Mouse (Mus musculus) CH12.LX (cell line): Measurements from ENCODE around the gene Emc7. TPM values are rescaled to one million over a fixed set of nuclear protein-coding genes. Genes with fewer than 3 reads are reported as not detected.

Source experiments
- DNase-seq: peaks from one replicate; pipeline ENCODE4 v3.0.0-alpha.2; 2013; ENCODE audit errors: extremely low read depth
- H3K27ac ChIP-seq: 2 replicates; pipeline ENCODE4 v1.5.1; 2012; ENCODE audit warnings: low read depth, mild to moderate bottlenecking, control low read depth, moderate library complexity; ENCODE audit not compliant: insufficient read depth
- H3K27me3 ChIP-seq: replicated peaks from 2 replicates; pipeline ENCODE3; 2012; ENCODE audit warnings: inconsistent platforms
- H3K36me3 ChIP-seq, 2 experiments: replicated peaks in 1 of 2; 2 replicates each; pipeline versions ENCODE3 to v1.6.1; 2012; ENCODE audit warnings: inconsistent platforms in 1 of 2, low read length in 1 of 2, mild to moderate bottlenecking in 1 of 2, mixed read lengths in 1 of 2, moderate library complexity in 1 of 2; ENCODE audit not compliant: control insufficient read depth in 1 of 2, insufficient read depth in 1 of 2
- H3K4me1 ChIP-seq, 2 experiments: 2 replicates each; pipeline ENCODE4 v1.6.1; 2012; ENCODE audit warnings: inconsistent platforms in 1 of 2, moderate library complexity in 1 of 2; ENCODE audit not compliant: insufficient read depth in 2 of 2, control insufficient read depth in 1 of 2
- H3K4me2 ChIP-seq: 2 replicates; pipeline ENCODE4 v1.6.1; 2012; ENCODE audit warnings: low read depth, mild to moderate bottlenecking, control low read depth; ENCODE audit not compliant: poor library complexity, insufficient read depth, severe bottlenecking
- H3K4me3 ChIP-seq, 3 experiments: fragments of 150-350 bp in 1 of 3; sonication (generic) in 1 of 3; replicated peaks in 1 of 3; 2 replicates each; pipeline versions ENCODE3 to v1.5.1; 2011 to 2012; ENCODE audit warnings: low read depth in 2 of 3, low read length in 2 of 3, mild to moderate bottlenecking in 2 of 3, moderate library complexity in 2 of 3, control low read depth in 1 of 3, improper control_type of control experiment in 1 of 3, inconsistent platforms in 1 of 3, mixed read lengths in 1 of 3; ENCODE audit not compliant: poor library complexity in 1 of 3
- H3K79me2 ChIP-seq: replicated peaks from 2 replicates; pipeline ENCODE4 v1.6.1; 2012; ENCODE audit warnings: mild to moderate bottlenecking, moderate library complexity; ENCODE audit not compliant: control insufficient read depth, poor library complexity, insufficient read depth, severe bottlenecking; ENCODE audit errors: extremely low read depth
- H3K9ac ChIP-seq: 2 replicates; pipeline ENCODE4 v1.6.1; 2012; ENCODE audit warnings: low read depth, mild to moderate bottlenecking, control low read depth, moderate library complexity; ENCODE audit not compliant: insufficient read depth
- H3K9me3 ChIP-seq: replicated peaks from 2 replicates; pipeline ENCODE3; 2012; ENCODE audit warnings: low read length, inconsistent platforms, mixed read lengths
- BHLHE40 ChIP-seq: IDR thresholded peaks from 2 replicates; pipeline ENCODE4 v1.6.1; 2011; ENCODE audit warnings: mild to moderate bottlenecking, low read depth, low read length, improper control_type of control experiment
- CHD1 ChIP-seq: IDR thresholded peaks from 2 replicates; pipeline ENCODE4 v1.6.1; 2012; ENCODE audit warnings: low read depth, low read length, improper control_type of control experiment, inconsistent platforms
- CTCF ChIP-seq, 2 experiments: IDR thresholded peaks in 1 of 2; conservative IDR thresholded peaks in 1 of 2; 2 replicates each; pipeline ENCODE4 v1.5.1; 2011 to 2012; ENCODE audit warnings: low read depth in 2 of 2, low read length in 2 of 2, improper control_type of control experiment in 1 of 2, inconsistent platforms in 1 of 2, mild to moderate bottlenecking in 1 of 2, moderate library complexity in 1 of 2
- E2F4 ChIP-seq: IDR thresholded peaks from 2 replicates; pipeline ENCODE4 v1.6.1; 2011; ENCODE audit warnings: low read depth, low read length, improper control_type of control experiment; ENCODE audit not compliant: insufficient replicate concordance
- ELF1 ChIP-seq: IDR thresholded peaks from 2 replicates; pipeline ENCODE4 v1.6.1; 2014; ENCODE audit warnings: low read depth, mild to moderate bottlenecking, inconsistent platforms, low read length, improper control_type of control experiment
- EP300 ChIP-seq: IDR thresholded peaks from 2 replicates; pipeline ENCODE4 v1.6.1; 2011; ENCODE audit warnings: low read length, improper control_type of control experiment
- ETS1 ChIP-seq: conservative IDR thresholded peaks from 2 replicates; pipeline ENCODE4 v1.6.1; 2012; ENCODE audit warnings: low read depth, mild to moderate bottlenecking, inconsistent platforms, low read length, improper control_type of control experiment, moderate library complexity
- GABPA ChIP-seq: IDR thresholded peaks from 2 replicates; pipeline ENCODE4 v1.6.1; 2012; ENCODE audit warnings: low read depth, low read length, improper control_type of control experiment, inconsistent platforms; ENCODE audit not compliant: insufficient replicate concordance
- KAT2A ChIP-seq: IDR thresholded peaks from 2 replicates; pipeline ENCODE4 v1.6.1; 2012; ENCODE audit warnings: low read length, improper control_type of control experiment, inconsistent platforms; ENCODE audit not compliant: insufficient replicate concordance
- MAFK ChIP-seq: IDR thresholded peaks from 2 replicates; pipeline ENCODE4 v1.6.1; 2011; ENCODE audit warnings: low read length, improper control_type of control experiment; ENCODE audit not compliant: insufficient replicate concordance
- MAX ChIP-seq: IDR thresholded peaks from 2 replicates; pipeline ENCODE4 v1.6.1; 2011; ENCODE audit warnings: low read length, improper control_type of control experiment
- MAZ ChIP-seq: IDR thresholded peaks from 2 replicates; pipeline ENCODE4 v1.6.1; 2012; ENCODE audit warnings: low read depth, mild to moderate bottlenecking, inconsistent platforms, low read length, improper control_type of control experiment, moderate library complexity
- MEF2A ChIP-seq: IDR thresholded peaks from 2 replicates; pipeline ENCODE4 v1.6.1; 2014; ENCODE audit warnings: low read depth, mild to moderate bottlenecking, inconsistent platforms, low read length, improper control_type of control experiment, borderline replicate concordance
- MXI1 ChIP-seq: IDR thresholded peaks from 2 replicates; pipeline ENCODE4 v1.6.1; 2011; ENCODE audit warnings: mild to moderate bottlenecking, low read depth, low read length, improper control_type of control experiment
- NELFE ChIP-seq: IDR thresholded peaks from 2 replicates; pipeline ENCODE4 v1.6.1; 2011; ENCODE audit warnings: low read depth, low read length, improper control_type of control experiment
- NRF1 ChIP-seq: IDR thresholded peaks from 2 replicates; pipeline ENCODE4 v1.6.1; 2014; ENCODE audit warnings: low read depth, mild to moderate bottlenecking, inconsistent platforms, low read length, improper control_type of control experiment, moderate library complexity
- POLR2A ChIP-seq: IDR thresholded peaks from 2 replicates; pipeline ENCODE4 v1.6.1; 2011; ENCODE audit warnings: low read depth, mild to moderate bottlenecking, improper control_type of control experiment, low read length
- POLR2AphosphoS2 ChIP-seq: IDR thresholded peaks from 2 replicates; pipeline ENCODE4 v1.6.1; 2011; ENCODE audit warnings: low read depth, low read length, improper control_type of control experiment
- RAD21 ChIP-seq: IDR thresholded peaks from 2 replicates; pipeline ENCODE4 v1.6.1; 2011; ENCODE audit warnings: low read depth, mild to moderate bottlenecking, low read length, improper control_type of control experiment, moderate library complexity
- SIN3A ChIP-seq: IDR thresholded peaks from 2 replicates; pipeline ENCODE4 v1.6.1; 2012; ENCODE audit warnings: low read length, improper control_type of control experiment, inconsistent platforms
- SMC3 ChIP-seq: IDR thresholded peaks from 2 replicates; pipeline ENCODE4 v1.6.1; 2011; ENCODE audit warnings: low read depth, low read length, improper control_type of control experiment
- TBP ChIP-seq: conservative IDR thresholded peaks from 2 replicates; pipeline ENCODE4 v1.6.1; 2011; ENCODE audit warnings: low read depth, low read length, improper control_type of control experiment
- TCF12 ChIP-seq: IDR thresholded peaks from 2 replicates; pipeline ENCODE4 v1.6.1; 2014; ENCODE audit warnings: low read depth, mild to moderate bottlenecking, inconsistent platforms, low read length, improper control_type of control experiment
- UBTF ChIP-seq: IDR thresholded peaks from 2 replicates; pipeline ENCODE4 v1.6.1; 2012; ENCODE audit warnings: low read depth, mild to moderate bottlenecking, inconsistent platforms, low read length, improper control_type of control experiment, moderate library complexity
- USF1 ChIP-seq: IDR thresholded peaks from 2 replicates; pipeline ENCODE4 v1.6.1; 2014; ENCODE audit warnings: low read depth, mild to moderate bottlenecking, inconsistent platforms, low read length, improper control_type of control experiment
- USF2 ChIP-seq: conservative IDR thresholded peaks from 2 replicates; pipeline ENCODE4 v1.6.1; 2011; ENCODE audit warnings: low read depth, low read length, improper control_type of control experiment
- ZKSCAN1 ChIP-seq: IDR thresholded peaks from 2 replicates; pipeline ENCODE4 v1.6.1; 2012; ENCODE audit warnings: low read depth, inconsistent platforms, low read length, improper control_type of control experiment, borderline replicate concordance
- ZMIZ1 ChIP-seq: IDR thresholded peaks from 2 replicates; pipeline ENCODE4 v1.6.1; 2012; ENCODE audit warnings: low read depth, mild to moderate bottlenecking, inconsistent platforms, low read length, improper control_type of control experiment
- ZNF384 ChIP-seq: IDR thresholded peaks from 2 replicates; pipeline ENCODE4 v1.6.1; 2012; ENCODE audit warnings: low read depth, low read length, improper control_type of control experiment, inconsistent platforms
- dilution Hi-C: fragments of 300-500 bp; cut with MboI; formaldehyde crosslinking; loops from 2 replicates; pipeline ENCODE4 v1.14.3; 2020; ENCODE audit warnings: low sequenced_read_pairs; ENCODE audit not compliant: extremely low pct_unique_long_range_greater_than_20kb, extremely low pct_ligation_motif_present
- in situ Hi-C: fragments of 300-500 bp; cut with MboI; formaldehyde crosslinking; loops from 3 replicates; pipeline ENCODE4 v1.14.3; 2019; ENCODE audit warnings: low sequenced_read_pairs, low pct_ligation_motif_present, low pct_unique_long_range_greater_than_20kb, mixed read lengths
- polyA plus RNA-seq: library from polyadenylated mRNA; unstranded; fragments of >175 nt; gene quantifications from 2 replicates; pipeline ENCODE4 v1.2.1, GENCODE M21; 2012; ENCODE audit warnings: low read depth; ENCODE audit not compliant: insufficient read length
- total RNA-seq, 2 experiments: library from RNA; depleted of rRNA; stranded (reverse); fragments of 300-350 nt in 1 of 2; fragments of >200 nt in 1 of 2; gene quantifications; 2 replicates each; pipeline ENCODE4 v1.2.3; 2012 to 2014

Gene Emc7
- total and polyA plus RNA-seq, 3 experiments: 16.5 to 26.6 (median 25.6) TPM

- no peak for DNase-seq
- in situ Hi-C loops: no loop called here
Measured at GRCm38 (mm10) chr2:112448510-112449059, 6.2 kb upstream of the Emc7 start.

GRCm38 (mm10) chr2:112449597-112450296, 5.0 kb upstream of the Emc7 start:
- dilution Hi-C loops: no loop called here
- H3K27ac ChIP-seq: no peak overlapping the region
- no peak for TF ChIP-seq ZMIZ1
- TF ChIP-seq SMC3: peak; percentile 73
- TF ChIP-seq TBP: no peak
- no peak for TF ChIP-seq USF2
- TF ChIP-seq CTCF (conservative IDR thresholded peaks at IDR 0.05 in 1 of 2, IDR thresholded peaks at IDR 0.05 in 1 of 2; ENCODE audit: low read depth in 2 of 2, low read length in 2 of 2): peak in 1 of 2 experiments; percentile 78; a peak in 3 of 4 replicates
- no peak for TF ChIP-seq E2F4
- TF ChIP-seq MXI1: 0 out of 2 replicates have a peak, but pooled peaks have one; percentile 22
- no peak for TF ChIP-seq MAX
- no peak for TF ChIP-seq EP300
- no peak for TF ChIP-seq NELFE
- peak; percentile 45 for TF ChIP-seq RAD21
- TF ChIP-seq POLR2AphosphoS2: no peak
- no peak for TF ChIP-seq NRF1
- TF ChIP-seq UBTF: no peak
- TF ChIP-seq MEF2A: no peak
- 0 out of 2 replicates have a peak, but pooled peaks have one; percentile 54 for TF ChIP-seq SIN3A
- TF ChIP-seq GABPA: no peak
- TF ChIP-seq KAT2A: no peak
- TF ChIP-seq ETS1: no peak
- no peak for TF ChIP-seq TCF12
- peak; percentile 82; the same call in 1 of the 2 replicates for TF ChIP-seq MAZ
- TF ChIP-seq ZKSCAN1: no peak
- no peak for TF ChIP-seq ELF1
- TF ChIP-seq MAFK: no peak
- no peak for TF ChIP-seq POLR2A
- TF ChIP-seq BHLHE40: no peak
- no peak for TF ChIP-seq USF1
- peak; percentile 37; the same call in 1 of the 2 replicates for TF ChIP-seq ZNF384
- peak; percentile 76; the same call in 1 of the 2 replicates for TF ChIP-seq CHD1
- no peak overlapping the region for H3K4me3 ChIP-seq
- H3K79me2 ChIP-seq: no peaks in the 10 kb centered on the region
- H3K9me3 ChIP-seq: no peaks in the 10 kb centered on the region
- peak; percentile 55 for DNase-seq
- no peaks in the 10 kb centered on the region for H3K36me3 ChIP-seq
- H3K27me3 ChIP-seq: no peaks in the 10 kb centered on the region
- H3K4me2 ChIP-seq: peak overlapping the region; percentile 87
- H3K9ac ChIP-seq: peak overlapping the region; percentile 48
- in situ Hi-C loops: loop anchor here (10.0 kb wide), 1 partner anchor 75 kb away; the partner anchor contains the start of gene Katnbl1
- peaks cover 3 to 27% of the 10 kb centered on the region in 2 experiments; a peak in 3 of 4 replicates for H3K4me1 ChIP-seq

More at GRCm38 (mm10) chr2:112448510-112449059, 6.2 kb upstream of the Emc7 start:
- TF ChIP-seq SIN3A: no peak
- TF ChIP-seq POLR2A: no peak
- TF ChIP-seq, all 38 proteins: peak for 0
- Histone ChIP-seq H3K4me1 (peaks cover 3 to 22% of the 10 kb centered on the region in 2 experiments; a peak in 3 of 4 replicates), H3K79me2 (no peaks in the 10 kb centered on the region), H3K4me3 (no peak overlapping the region), H3K9me3 (no peaks in the 10 kb centered on the region), H3K9ac (no peak overlapping the region), H3K4me2 (no peak overlapping the region), H3K27ac (no peak overlapping the region), H3K36me3 (no peaks in the 10 kb centered on the region), H3K27me3 (no peaks in the 10 kb centered on the region)
- dilution Hi-C loops: no loop called here
